ENCODE assay signal across 12 mouse cellular contexts in genomic region chr17:64140063-64140850, GRCm38 (mm10).
DNase-seq lines count a peak whose midpoint lies in the region; ATAC-seq and TF ChIP-seq lines count a peak whose summit lies in the region.
"Had no signal": no experiment of that assay in that cellular context is flagged by ENCODE, and none has a peak within 500 bp of the region (broad histone marks: within the 10 kb centered on the region; RNA-seq: fewer than 3 reads in every experiment).

No protein-coding gene starts in this region.

- no peak overlapping the region for H3K4me3 ChIP-seq in liver, postnatal 0 days (ENCODE audit: low read depth, low read length)
- H3K4me3 ChIP-seq in liver, embryonic 12.5 days = no peak overlapping the region
- no peak overlapping the region for H3K4me3 ChIP-seq in midbrain, embryonic 12.5 days
- no peak overlapping the region for H3K4me3 ChIP-seq in kidney, adult 2 months (ENCODE audit: insufficient read depth, low read depth, low read length)
- H3K4me3 ChIP-seq: gastrocnemius, adult 2 months; heart, embryonic 12.5 days had no signal

- H3K4me1 ChIP-seq in liver, postnatal 0 days (ENCODE audit: insufficient read depth) = no peaks in the 10 kb centered on the region
- H3K4me1 ChIP-seq in liver, embryonic 12.5 days = 0 out of 2 replicates have a peak, but pooled peaks cover 6% of the 10 kb centered on the region
- peaks cover 7% of the 10 kb centered on the region; the same call in 1 of the 2 replicates for H3K4me1 ChIP-seq in midbrain, embryonic 12.5 days
- H3K4me1 ChIP-seq in kidney, adult 2 months (ENCODE audit: control insufficient read depth, insufficient read depth, low read length) = no peaks in the 10 kb centered on the region

- H3K27ac ChIP-seq in liver, postnatal 0 days (ENCODE audit: low read depth) = no peak overlapping the region
- no peak overlapping the region for H3K27ac ChIP-seq in liver, embryonic 12.5 days
- H3K27ac ChIP-seq in midbrain, embryonic 12.5 days (replicated peaks) = peak overlapping the region; percentile 58
- H3K27ac ChIP-seq in kidney, adult 2 months (ENCODE audit: insufficient read depth, low read depth, low read length) = no peak overlapping the region

- 80% methylated on average over 18 of the region's 18 CpGs for WGBS in liver, postnatal 0 days (ENCODE audit: insufficient replicate concordance)
- WGBS in liver, embryonic 12.5 days (ENCODE audit: insufficient replicate concordance) = 73% methylated on average over 18 of the region's 18 CpGs
- 52% methylated on average over 18 of the region's 18 CpGs for WGBS in midbrain, embryonic 12.5 days
- WGBS in kidney, adult 2 months = 85% methylated on average over 18 of the region's 18 CpGs

- no peak for ATAC-seq in liver, postnatal 0 days
- no peak for ATAC-seq in liver, embryonic 12.5 days
- ATAC-seq in midbrain, embryonic 12.5 days (ENCODE audit: low FRiP score, low read depth) = peak; percentile 75

- H3K27me3 ChIP-seq in liver, postnatal 0 days (ENCODE audit: insufficient read depth, low read length) = no peaks in the 10 kb centered on the region
- no peaks in the 10 kb centered on the region for H3K27me3 ChIP-seq in liver, embryonic 12.5 days (replicated peaks)
- no peaks in the 10 kb centered on the region for H3K27me3 ChIP-seq in midbrain, embryonic 12.5 days
- no peaks in the 10 kb centered on the region for H3K27me3 ChIP-seq in kidney, adult 2 months (replicated peaks; ENCODE audit: control insufficient read depth, insufficient read depth, low read length)
- H3K27me3 ChIP-seq: heart, embryonic 12.5 days had no signal

- DNase-seq in embryo, embryonic 10.5 days (ENCODE audit: low spot score) = peak; percentile 16
- no peak for DNase-seq in embryo, embryonic 10 days (ENCODE audit: low spot score)
- peak; percentile 6 for DNase-seq in liver, postnatal 0 days
- no peak for DNase-seq in thymus, adult 18-20 months
- DNase-seq in kidney, adult 2 months = no peak
- no peak for DNase-seq in adrenal gland, postnatal 25 days
- DNase-seq: adrenal gland, postnatal 10 days; gastrocnemius, adult 2 months had no signal

- peaks cover 14% of the 10 kb centered on the region; the same call in 1 of the 2 replicates for H3K36me3 ChIP-seq in liver, postnatal 0 days (replicated peaks; ENCODE audit: insufficient read depth, low read length)
- H3K36me3 ChIP-seq in liver, embryonic 12.5 days = peaks cover 15% of the 10 kb centered on the region
- H3K36me3 ChIP-seq in midbrain, embryonic 12.5 days = peaks cover 16% of the 10 kb centered on the region
- H3K36me3 ChIP-seq in kidney, adult 2 months (ENCODE audit: control insufficient read depth, insufficient read depth, low read length) = no peaks in the 10 kb centered on the region

- TF ChIP-seq POLR2A in kidney, adult 2 months (IDR thresholded peaks at IDR 0.05; ENCODE audit: low read depth, low read length) = no peak

- no peak overlapping the region for H3K4me2 ChIP-seq in liver, postnatal 0 days (ENCODE audit: low read depth, low read length)
- no peak overlapping the region for H3K4me2 ChIP-seq in liver, embryonic 12.5 days
- peak overlapping the region; percentile 22 for H3K4me2 ChIP-seq in midbrain, embryonic 12.5 days (replicated peaks)
- H3K4me2 ChIP-seq: heart, embryonic 12.5 days; liver, embryonic 11.5 days had no signal

- no peak for TF ChIP-seq EP300 in liver, postnatal 0 days (IDR thresholded peaks at IDR 0.05; ENCODE audit: low read depth)

- TF ChIP-seq CTCF in liver, postnatal 0 days (IDR thresholded peaks at IDR 0.05; ENCODE audit: low read depth) = no peak
- TF ChIP-seq CTCF in kidney, adult 2 months (conservative IDR thresholded peaks at IDR 0.05; ENCODE audit: insufficient read depth, insufficient read length, low read depth, low read length) = no peak

- H3K9ac ChIP-seq in liver, postnatal 0 days (replicated peaks) = no peak overlapping the region
- H3K9ac ChIP-seq in liver, embryonic 12.5 days = no peak overlapping the region
- H3K9ac ChIP-seq in midbrain, embryonic 12.5 days (replicated peaks) = no peak overlapping the region
- H3K9ac ChIP-seq: heart, embryonic 12.5 days had no signal

- no peaks in the 10 kb centered on the region for H3K9me3 ChIP-seq in liver, postnatal 0 days (ENCODE audit: low read length)
- H3K9me3 ChIP-seq in liver, embryonic 12.5 days (replicated peaks) = no peaks in the 10 kb centered on the region
- H3K9me3 ChIP-seq in midbrain, embryonic 12.5 days = no peaks in the 10 kb centered on the region
- H3K9me3 ChIP-seq: heart, embryonic 12.5 days had no signal

Comparison
In these comparisons a context has a peak if more than half of its experiments do, and no peak if none do; other contexts are left out.
1. DNase-seq: peak in embryo, embryonic 10.5 days (single experiment) and liver, postnatal 0 days (single experiment); none in embryo, embryonic 10 days (single experiment), thymus, adult 18-20 months (0 of 2), kidney, adult 2 months (single experiment) and adrenal gland, postnatal 25 days (single experiment).